Mouse (Mus musculus) heart, postnatal 0 days (tissue): ENCODE data around the gene Cela2a.

Experiments
- CTCF ChIP-seq: IDR thresholded peaks from 2 replicates; pipeline ENCODE4 v1.5.1; 2016; ENCODE audit warnings: antibody characterized with exemption, control low read depth, low read depth
- EP300 ChIP-seq: IDR thresholded peaks from 2 replicates; pipeline ENCODE4 v1.6.1; 2016; ENCODE audit warnings: antibody characterized with exemption, low read depth

GRCm38 (mm10) chr4:141765008-141765407 lies 61.0 kb downstream of the Cela2a start:
- TF ChIP-seq CTCF (no peak), EP300 (no peak)
